Mouse (Mus musculus) embryo, embryonic 9.5 days (tissue): ENCODE results near the gene Gpr141.

Experiments used
- DNase-seq: peaks from one replicate; pipeline ENCODE4 v3.0.0-alpha.2; 2017; ENCODE audit errors: extremely low spot score

Gene Gpr141

DNA sequence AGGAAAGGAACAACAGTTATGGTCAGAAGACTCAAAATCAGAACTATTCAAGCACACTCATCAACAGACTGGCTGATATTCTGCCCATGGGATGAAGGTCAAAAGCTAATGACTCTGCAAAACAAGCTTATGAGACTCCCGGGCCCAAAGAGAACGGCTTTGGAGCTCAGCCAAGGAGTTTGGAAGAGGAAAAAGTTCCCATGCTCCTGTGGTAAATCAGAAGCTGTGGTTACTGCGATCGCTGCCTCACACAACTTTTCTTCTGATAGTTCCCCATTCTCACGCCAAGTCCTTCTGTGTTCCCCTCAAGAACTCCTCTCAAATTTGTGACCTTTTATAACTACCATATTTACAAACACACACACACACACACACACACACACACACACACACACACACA lies 105.1 kb downstream of the Gpr141 start:
- DNase-seq = no peak

DNA sequence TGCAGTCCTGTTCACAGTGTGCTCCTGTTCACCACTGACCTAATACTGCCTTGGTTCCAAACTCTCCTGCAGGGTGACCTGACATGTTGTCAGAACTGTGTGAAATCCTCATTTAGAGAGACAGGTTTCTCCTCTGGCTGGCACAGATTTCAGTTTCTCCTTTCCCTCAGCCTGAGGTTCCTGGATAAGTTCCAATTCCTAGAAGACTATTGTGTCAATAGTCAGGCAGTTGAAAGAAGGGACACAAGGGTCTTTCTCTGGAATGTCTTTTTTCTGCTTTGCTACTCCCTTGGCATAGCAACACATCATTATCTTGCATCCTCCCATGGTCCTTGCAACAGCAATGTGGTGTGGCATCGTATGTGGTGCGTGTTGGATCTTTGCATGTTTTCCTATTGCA lies 106.9 kb downstream of the Gpr141 start:
- no peak for DNase-seq

DNA sequence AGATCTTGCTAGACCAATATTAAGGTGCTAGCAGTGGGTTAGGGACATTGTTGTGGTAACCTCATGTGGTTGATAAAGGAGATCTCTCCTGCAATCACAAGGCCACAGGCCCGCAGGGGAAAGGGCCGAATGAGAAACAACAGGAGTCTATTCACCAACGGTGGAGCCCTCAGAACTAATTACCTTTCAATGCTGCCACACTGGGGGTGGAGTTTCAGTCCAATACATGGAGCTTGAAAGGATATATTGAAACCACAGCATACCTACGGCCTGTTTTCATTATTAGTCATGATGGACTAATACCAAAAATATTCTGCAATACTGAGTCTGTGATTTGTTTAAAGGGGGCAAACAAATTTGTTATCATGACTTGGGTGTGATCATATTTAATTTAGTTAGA lies 120.3 kb downstream of the Gpr141 start:
- no peak for DNase-seq

- DNase-seq = no peak
Observed at GRCm38 (mm10) chr13:19701443-19702078, 122.5 kb downstream of the Gpr141 start.

- DNase-seq = no peak
Observed at GRCm38 (mm10) chr13:19700733-19701442, 123.2 kb downstream of the Gpr141 start.
